Mouse (Mus musculus) liver, adult 2 months (tissue): ENCODE measurements around the gene Trim24. TPM values are rescaled to one million over a fixed set of nuclear protein-coding genes. Genes with fewer than 3 reads are reported as not detected.
A peak's percentile ranks its signal among the peaks of the same experiment; 100 is the strongest.

Source experiments
- DNase-seq: peaks from one replicate; pipeline ENCODE4 v3.0.0-alpha.2; 2011; ENCODE audit warnings: low read depth, low spot score; ENCODE audit errors: extremely low read depth
- H3K27ac ChIP-seq: fragments of 200-500 bp; replicated peaks from 2 replicates; pipeline ENCODE4 v1.5.1; 2012; ENCODE audit warnings: low read depth, mild to moderate bottlenecking, control low read depth, inconsistent platforms, low read length; ENCODE audit not compliant: insufficient read depth
- H3K27me3 ChIP-seq: fragments of 200-500 bp; 2 replicates; pipeline ENCODE4 v1.6.1; 2012; ENCODE audit warnings: mild to moderate bottlenecking, moderate library complexity, low read length, inconsistent platforms; ENCODE audit not compliant: control insufficient read depth, insufficient read depth
- H3K36me3 ChIP-seq: fragments of 200-500 bp; 2 replicates; pipeline ENCODE4 v1.6.1; 2012; ENCODE audit warnings: low read length, inconsistent platforms; ENCODE audit not compliant: control insufficient read depth, insufficient read depth
- H3K4me1 ChIP-seq: fragments of 200-500 bp; 2 replicates; pipeline ENCODE4 v1.6.1; 2011; ENCODE audit warnings: low read length; ENCODE audit not compliant: control insufficient read depth, insufficient read depth
- H3K4me3 ChIP-seq: fragments of 200-500 bp; 2 replicates; pipeline ENCODE4 v1.5.1; 2011; ENCODE audit warnings: low read depth, mild to moderate bottlenecking, control low read depth, low read length, moderate library complexity; ENCODE audit not compliant: insufficient read depth
- H3K79me2 ChIP-seq: fragments of 200-500 bp; 2 replicates; pipeline ENCODE4 v1.6.1; 2012; ENCODE audit warnings: inconsistent platforms, mild to moderate bottlenecking, low read length, moderate library complexity; ENCODE audit not compliant: control insufficient read depth, insufficient read depth
- H3K9ac ChIP-seq: fragments of 200-500 bp; 2 replicates; pipeline ENCODE4 v1.6.1; 2012; ENCODE audit warnings: low read depth, mild to moderate bottlenecking, control low read depth, inconsistent platforms, low read length
- CTCF ChIP-seq: fragments of 200-500 bp; IDR thresholded peaks from 2 replicates; pipeline ENCODE4 v1.5.1; 2011; ENCODE audit warnings: low read depth, low read length, control low read depth
- POLR2A ChIP-seq: fragments of 200-500 bp; IDR thresholded peaks from 2 replicates; pipeline ENCODE4 v1.6.1; 2011; ENCODE audit warnings: low read length, control low read depth; ENCODE audit not compliant: insufficient read depth; ENCODE audit errors: extremely low read depth
- WGBS: fragments of 180-500 bp; shearing (Covaris S2); methylation state at CpG from one replicate; pipeline ENCODE4 v1.1.7; 2018; 5-methylcytosine and 5-hydroxymethylcytosine counted together
- polyA plus RNA-seq: library from polyadenylated mRNA; depleted of rRNA; stranded (reverse); fragments of >200 nt; gene quantifications from 2 replicates; pipeline ENCODE4 v1.2.3, GENCODE M21; 2012
- total RNA-seq: library from RNA; depleted of rRNA; stranded (reverse); fragments of >200 nt; gene quantifications from 2 replicates; pipeline ENCODE4 v1.2.3, GENCODE M21; 2014

Gene Trim24
- total and polyA plus RNA-seq, 2 experiments = 15.2 to 38.3 TPM

DNA sequence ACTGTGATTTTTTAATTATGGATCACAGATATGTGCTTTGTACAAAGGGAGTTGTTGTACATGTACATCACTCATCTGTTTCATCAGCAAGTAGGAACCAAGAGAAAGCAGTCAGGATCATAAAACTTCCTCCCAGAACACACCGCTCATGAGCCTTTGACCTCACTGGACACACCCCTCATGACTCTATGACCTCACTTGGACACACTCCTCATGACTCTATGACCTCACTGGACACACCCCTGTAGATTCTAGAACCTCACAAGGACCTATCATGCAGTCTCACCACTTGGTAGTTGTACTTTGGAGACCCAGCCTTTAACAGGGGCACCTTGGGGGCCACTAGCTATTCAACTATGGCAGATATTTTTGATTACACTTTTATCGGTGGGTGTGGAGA is 29.6 kb downstream of the Trim24 start:
- Histone ChIP-seq H3K4me3 (no peak overlapping the region), H3K36me3 (peaks cover 10% of the 10 kb centered on the region), H3K4me1 (no peaks in the 10 kb centered on the region), H3K27ac (0 out of 2 replicates have a peak overlapping the region, but pooled peaks have one; percentile 12), H3K79me2 (peaks cover 14% of the 10 kb centered on the region; the same call in 1 of the 2 replicates), H3K27me3 (no peaks in the 10 kb centered on the region), H3K9ac (no peak overlapping the region)
- TF ChIP-seq POLR2A = no peak
- no peak for TF ChIP-seq CTCF
- peak; percentile 73 for DNase-seq
- WGBS = 62% methylated on average over 2 of the region's 2 CpGs

DNA sequence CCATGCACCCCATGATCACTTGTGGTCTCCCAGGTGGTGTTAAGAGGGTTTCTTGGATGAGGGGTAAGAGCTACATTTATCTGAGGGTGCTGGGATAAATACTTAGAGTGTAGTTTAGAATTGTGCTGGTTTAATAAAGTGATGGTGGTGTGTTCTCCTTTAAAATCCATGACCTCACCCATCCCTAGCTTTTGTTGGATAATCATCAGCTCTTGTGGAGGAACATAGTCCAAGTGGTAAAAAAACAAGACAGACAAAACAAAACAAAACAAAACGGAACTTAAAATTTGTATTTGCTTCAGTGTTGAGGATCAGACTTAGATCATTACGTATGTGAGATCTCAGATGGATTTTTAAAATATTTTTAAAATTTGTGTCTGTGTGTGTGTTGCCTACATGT is 31.2 kb downstream of the Trim24 start:
- H3K4me3 ChIP-seq = no peak overlapping the region
- no peak overlapping the region for H3K27ac ChIP-seq
- 23% methylated on average over 2 of the region's 2 CpGs for WGBS
- TF ChIP-seq POLR2A = no peak
- TF ChIP-seq CTCF = no peak
- H3K4me1 ChIP-seq = no peaks in the 10 kb centered on the region
- peak; percentile 77 for DNase-seq
- no peaks in the 10 kb centered on the region for H3K27me3 ChIP-seq
- H3K79me2 ChIP-seq = peaks cover 11% of the 10 kb centered on the region; the same call in 1 of the 2 replicates
- H3K36me3 ChIP-seq = peaks cover 10% of the 10 kb centered on the region
- H3K9ac ChIP-seq = no peak overlapping the region

DNA sequence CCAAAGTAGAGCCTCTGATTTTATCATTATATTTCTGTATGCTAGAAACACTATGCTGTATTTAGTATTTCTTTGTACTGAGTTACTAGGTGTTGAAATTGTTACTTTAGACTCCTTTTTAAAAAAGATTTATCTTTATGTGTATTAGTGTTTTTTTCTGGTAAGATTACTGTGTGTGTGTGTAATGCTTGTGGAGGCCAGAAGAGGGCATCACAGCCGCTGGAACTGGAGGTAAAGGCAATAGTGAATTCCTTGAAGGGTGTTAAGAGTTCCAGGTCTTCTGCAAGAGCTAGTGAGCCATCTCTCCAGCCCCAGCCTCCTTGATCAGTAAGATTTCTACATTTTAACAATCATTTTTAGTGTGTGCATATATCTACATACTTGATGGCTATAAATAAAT is 33.2 kb downstream of the Trim24 start:
- no peak overlapping the region for H3K27ac ChIP-seq
- no peak overlapping the region for H3K4me3 ChIP-seq
- no peaks in the 10 kb centered on the region for H3K27me3 ChIP-seq
- WGBS = 85% methylated on average over 1 of the region's 1 CpGs
- no peak overlapping the region for H3K9ac ChIP-seq
- peaks cover 10% of the 10 kb centered on the region for H3K36me3 ChIP-seq
- TF ChIP-seq POLR2A = no peak
- TF ChIP-seq CTCF = peak; percentile 23
- no peaks in the 10 kb centered on the region for H3K4me1 ChIP-seq
- H3K79me2 ChIP-seq = peaks cover 7% of the 10 kb centered on the region; the same call in 1 of the 2 replicates
- no peak for DNase-seq

DNA sequence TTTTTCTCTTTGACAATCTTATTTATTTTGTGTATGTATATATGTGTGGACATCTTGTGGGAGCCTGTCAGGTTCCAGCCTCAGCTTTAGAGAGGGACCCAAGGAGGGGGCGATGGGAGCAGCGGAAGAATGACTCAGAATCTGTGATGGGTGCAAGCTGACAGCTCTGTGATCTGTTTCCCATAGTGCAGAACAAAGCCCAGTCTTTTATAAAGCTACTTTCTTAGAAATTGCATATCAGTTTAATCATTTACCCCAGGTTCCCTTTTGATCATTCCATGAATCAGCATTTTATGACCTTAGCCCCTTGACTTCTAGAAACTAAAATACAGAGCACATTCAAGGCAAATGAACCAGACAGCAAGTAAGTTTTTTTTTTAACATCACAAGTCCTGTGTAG is 42.9 kb downstream of the Trim24 start:
- 13% methylated on average over 2 of the region's 2 CpGs for WGBS
- no peaks in the 10 kb centered on the region for H3K27me3 ChIP-seq
- no peak overlapping the region for H3K9ac ChIP-seq
- no peaks in the 10 kb centered on the region; the same call in 1 of the 2 replicates for H3K79me2 ChIP-seq
- DNase-seq = peak; percentile 97
- peaks cover 6% of the 10 kb centered on the region; the same call in 1 of the 2 replicates for H3K4me1 ChIP-seq
- H3K4me3 ChIP-seq = no peak overlapping the region
- H3K27ac ChIP-seq = no peak overlapping the region
- H3K36me3 ChIP-seq = peaks cover 9% of the 10 kb centered on the region
- TF ChIP-seq CTCF = no peak
- no peak for TF ChIP-seq POLR2A

DNA sequence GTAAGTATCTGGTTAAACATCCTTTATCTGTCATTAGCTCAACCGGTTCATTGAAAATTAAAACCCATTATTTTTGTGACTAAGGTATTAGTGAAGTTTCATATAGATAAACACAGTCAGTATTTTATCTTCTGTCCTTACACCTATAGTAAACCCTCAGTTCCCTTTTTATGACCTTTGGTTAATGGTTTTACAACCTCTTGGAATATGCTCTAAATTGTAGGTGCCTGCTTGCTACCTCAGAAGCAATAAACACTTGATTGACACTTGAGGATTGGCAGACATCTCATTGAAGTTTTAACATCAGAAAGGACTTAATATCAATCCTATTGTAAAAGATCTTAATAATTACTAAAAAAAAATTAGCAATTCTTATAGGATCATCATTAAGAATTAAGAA is 54.5 kb downstream of the Trim24 start:
- no peak overlapping the region for H3K4me3 ChIP-seq
- no peak overlapping the region for H3K9ac ChIP-seq
- no peaks in the 10 kb centered on the region for H3K27me3 ChIP-seq
- H3K4me1 ChIP-seq = peaks cover 2% of the 10 kb centered on the region; the same call in 1 of the 2 replicates
- no peak overlapping the region for H3K27ac ChIP-seq
- TF ChIP-seq CTCF (no peak), POLR2A (no peak)
- no peak for DNase-seq
- H3K79me2 ChIP-seq = no peaks in the 10 kb centered on the region; the same call in 1 of the 2 replicates
- WGBS = 91% methylated on average over 1 of the region's 1 CpGs
- H3K36me3 ChIP-seq = peaks cover 2% of the 10 kb centered on the region; the same call in 1 of the 2 replicates

DNA sequence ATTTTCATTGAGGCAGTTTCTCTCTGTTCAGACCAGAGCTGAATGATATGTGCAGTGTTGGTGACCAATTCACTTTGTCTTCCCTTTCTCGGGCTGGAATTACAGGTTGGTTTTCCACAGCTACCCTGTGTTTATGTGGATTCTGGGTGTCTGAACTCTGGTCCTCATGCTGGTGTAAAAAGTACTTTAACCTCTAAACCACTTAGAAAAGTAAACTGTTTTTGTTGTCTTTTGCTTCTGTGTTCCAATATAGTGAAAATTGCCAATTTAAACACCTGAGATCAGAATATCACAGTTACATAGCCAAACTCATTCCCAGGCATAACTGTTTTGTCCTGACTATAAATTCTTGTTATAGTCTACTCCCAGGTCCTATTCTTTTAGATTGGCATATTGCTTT is 56.1 kb downstream of the Trim24 start:
- TF ChIP-seq POLR2A (no peak), CTCF (no peak)
- DNase-seq = peak; percentile 95
- no peak overlapping the region for H3K4me3 ChIP-seq
- H3K27ac ChIP-seq = peak overlapping the region; percentile 88
- peaks cover 7% of the 10 kb centered on the region for H3K36me3 ChIP-seq
- peaks cover 2% of the 10 kb centered on the region; the same call in 1 of the 2 replicates for H3K4me1 ChIP-seq
- H3K9ac ChIP-seq = no peak overlapping the region
- no peaks in the 10 kb centered on the region; the same call in 1 of the 2 replicates for H3K79me2 ChIP-seq
- WGBS = 22% methylated on average over 1 of the region's 1 CpGs
- H3K27me3 ChIP-seq = no peaks in the 10 kb centered on the region
